Mouse (Mus musculus): ENCODE measurements around the gene Rhod.

DNA sequence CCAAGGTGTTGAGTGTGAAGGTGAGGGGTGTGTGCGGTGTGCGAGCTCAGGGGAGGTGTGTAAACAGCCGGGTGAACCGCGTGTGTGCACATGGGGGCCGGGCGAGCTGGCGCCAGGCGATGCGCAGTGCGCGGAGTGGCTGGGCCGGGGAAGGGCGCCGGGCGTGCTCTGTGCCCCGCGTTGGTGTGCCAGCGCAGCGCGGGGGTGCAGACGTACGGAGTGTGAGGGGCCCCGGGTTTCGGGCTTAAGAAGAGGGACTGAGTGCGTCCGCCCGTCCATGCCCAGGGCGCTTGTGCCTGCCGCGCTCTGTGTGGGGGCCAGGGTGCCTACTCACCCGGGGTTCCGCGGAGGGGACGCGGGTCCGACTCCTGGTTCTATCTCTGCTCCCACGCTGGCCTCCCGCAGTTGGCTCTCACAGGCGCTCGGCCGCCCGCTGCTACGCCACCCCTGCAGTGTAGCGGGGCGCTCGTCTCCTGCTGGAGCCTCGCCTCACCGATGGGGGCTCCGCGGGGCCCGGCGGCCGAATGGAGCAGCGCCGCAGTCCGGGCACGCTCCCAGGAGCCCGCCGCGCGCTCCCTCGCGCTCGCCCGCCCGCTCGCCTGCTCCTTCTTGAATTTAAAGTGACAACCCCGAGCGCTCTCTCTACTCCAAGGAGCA lies 37.5 kb upstream of the Rhod start:
- TF ChIP-seq ZC3H11A (IDR thresholded peaks at IDR 0.05; ENCODE audit: borderline replicate concordance, low read depth, low read length) (no peak), HCFC1 (IDR thresholded peaks at IDR 0.05; ENCODE audit: borderline replicate concordance, insufficient read depth, low read length) (no peak), CHD2 (IDR thresholded peaks at IDR 0.05; ENCODE audit: low read depth, low read length) (no peak), MAFK (IDR thresholded peaks at IDR 0.05; ENCODE audit: insufficient read depth, low read depth, low read length) (no peak)

Data from ES-E14 (cell line).